Mouse (Mus musculus): Measurements from ENCODE around the gene Tcte3.

DNA sequence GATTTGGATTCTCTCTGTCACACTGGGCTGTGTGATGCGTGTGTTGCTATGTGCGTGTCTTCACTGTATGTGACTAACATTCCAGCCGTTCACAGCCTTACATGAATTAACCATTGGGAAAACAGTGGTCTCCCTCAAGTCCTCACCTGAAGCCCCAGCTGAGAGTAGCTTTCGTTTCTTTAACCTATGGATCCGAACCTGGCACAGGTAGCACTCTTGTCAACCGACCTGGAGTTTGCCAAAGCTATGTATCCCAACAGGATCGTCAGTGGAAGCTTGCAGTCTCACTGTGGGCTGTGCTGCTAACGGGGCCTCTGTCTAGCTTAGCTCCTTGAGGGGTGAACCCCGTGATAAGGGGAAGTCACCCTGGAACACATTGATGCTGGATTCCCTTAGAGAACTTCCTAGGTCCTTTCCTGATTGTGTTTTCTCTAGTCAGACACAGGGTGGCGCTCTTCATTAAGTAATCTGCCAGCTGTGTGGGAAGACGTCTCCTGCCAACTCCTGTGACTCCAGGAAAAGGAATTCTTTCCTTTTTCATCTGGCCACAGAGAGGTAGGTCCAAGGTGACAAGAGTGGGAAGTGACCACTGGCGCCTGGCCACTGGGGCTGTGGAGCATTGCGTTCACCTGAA, 24.2 kb upstream of the Tcte3 start:
- TF ChIP-seq CTCF (IDR thresholded peaks at IDR 0.05; ENCODE audit: borderline replicate concordance, control insufficient read depth, extremely low read depth, insufficient read depth, low read length, poor library complexity) (no peak), POLR2A (IDR thresholded peaks at IDR 0.05; ENCODE audit: control insufficient read depth, extremely low read depth, insufficient read depth, low read length, poor library complexity) (no peak)

Data from thymus, adult 2 months (tissue).